Mouse (Mus musculus): ENCODE measurements around the gene Hmga1b. TPM values are rescaled to one million over a fixed set of nuclear protein-coding genes. Genes with fewer than 3 reads are reported as not detected.
"Not testable (repeated sequence)": the region's sequence is repeated elsewhere in the genome, so short reads cannot be mapped to it uniquely, and the experiment has no call there.

The Hmga1b gene
- polyA plus RNA-seq, 1 experiment, result 0.55 TPM

- H3K4me3 ChIP-seq (ENCODE audit: insufficient read depth, low read depth, low read length), result no peak overlapping the region
- DNase-seq, result peak; percentile 41
- peaks cover 1% of the 10 kb centered on the region; the same call in 1 of the 2 replicates for H3K27me3 ChIP-seq (replicated peaks; ENCODE audit: control insufficient read depth, insufficient read depth, low read length)
- H3K27ac ChIP-seq (ENCODE audit: insufficient read depth, low read depth, low read length), result no peak overlapping the region
- TF ChIP-seq CTCF (conservative IDR thresholded peaks at IDR 0.05; ENCODE audit: insufficient read depth, insufficient read length, low read depth, low read length), result no peak
- no peak for TF ChIP-seq POLR2A (IDR thresholded peaks at IDR 0.05; ENCODE audit: low read depth, low read length)
- WGBS, result 52% methylated on average over 9 of the region's 9 CpGs
- H3K4me1 ChIP-seq (ENCODE audit: control insufficient read depth, insufficient read depth, low read length), result no peaks in the 10 kb centered on the region
- no peaks in the 10 kb centered on the region for H3K36me3 ChIP-seq (ENCODE audit: control insufficient read depth, insufficient read depth, low read length)
Measured at GRCm38 (mm10) chr11:120760236-120760635, 2.4 kb upstream of the Hmga1b start.

GRCm38 (mm10) chr11:120761811-120762671, 553 bp upstream of the Hmga1b start:
- 64% methylated on average over 14 of the region's 14 CpGs for WGBS
- no peak overlapping the region for H3K27ac ChIP-seq (ENCODE audit: insufficient read depth, low read depth, low read length)

GRCm38 (mm10) chr11:120763121-120763999, 766 bp downstream of the Hmga1b start:
- not testable (repeated sequence) for H3K27ac ChIP-seq (ENCODE audit: insufficient read depth, low read depth, low read length); H3K4me1 ChIP-seq (ENCODE audit: control insufficient read depth, insufficient read depth, low read length); H3K27me3 ChIP-seq (replicated peaks; ENCODE audit: control insufficient read depth, insufficient read depth, low read length); DNase-seq; H3K36me3 ChIP-seq (ENCODE audit: control insufficient read depth, insufficient read depth, low read length); H3K4me3 ChIP-seq (ENCODE audit: insufficient read depth, low read depth, low read length)
- 47% methylated on average over 5 of the region's 23 CpGs for WGBS

More at GRCm38 (mm10) chr11:120761811-120762671, 553 bp upstream of the Hmga1b start:
- H3K4me3 ChIP-seq (ENCODE audit: insufficient read depth, low read depth, low read length), result no peak overlapping the region
- no peak for DNase-seq
- H3K4me1 ChIP-seq (ENCODE audit: control insufficient read depth, insufficient read depth, low read length), result no peaks in the 10 kb centered on the region
- no peaks in the 10 kb centered on the region for H3K36me3 ChIP-seq (ENCODE audit: control insufficient read depth, insufficient read depth, low read length)
- no peak for TF ChIP-seq POLR2A (IDR thresholded peaks at IDR 0.05; ENCODE audit: low read depth, low read length)
- TF ChIP-seq CTCF (conservative IDR thresholded peaks at IDR 0.05; ENCODE audit: insufficient read depth, insufficient read length, low read depth, low read length), result no peak
- peaks cover 1% of the 10 kb centered on the region; the same call in 1 of the 2 replicates for H3K27me3 ChIP-seq (replicated peaks; ENCODE audit: control insufficient read depth, insufficient read depth, low read length)

GRCm38 (mm10) chr11:120767023-120767422, 4.4 kb downstream of the Hmga1b start:
- not testable (repeated sequence) for H3K27ac ChIP-seq (ENCODE audit: insufficient read depth, low read depth, low read length); H3K4me1 ChIP-seq (ENCODE audit: control insufficient read depth, insufficient read depth, low read length); DNase-seq; H3K4me3 ChIP-seq (ENCODE audit: insufficient read depth, low read depth, low read length); H3K36me3 ChIP-seq (ENCODE audit: control insufficient read depth, insufficient read depth, low read length); H3K27me3 ChIP-seq (replicated peaks; ENCODE audit: control insufficient read depth, insufficient read depth, low read length)
- WGBS, result 77% methylated on average over 5 of the region's 7 CpGs

GRCm38 (mm10) chr11:120768206-120768605, 5.6 kb downstream of the Hmga1b start:
- Histone ChIP-seq H3K4me3 (ENCODE audit: insufficient read depth, low read depth, low read length) (no peak overlapping the region), H3K27ac (ENCODE audit: insufficient read depth, low read depth, low read length) (no peak overlapping the region), H3K27me3 (replicated peaks; ENCODE audit: control insufficient read depth, insufficient read depth, low read length) (no peaks in the 10 kb centered on the region), H3K4me1 (ENCODE audit: control insufficient read depth, insufficient read depth, low read length) (no peaks in the 10 kb centered on the region), H3K36me3 (ENCODE audit: control insufficient read depth, insufficient read depth, low read length) (no peaks in the 10 kb centered on the region)
- DNase-seq, result no peak
- WGBS, result 68% methylated on average over 1 of the region's 1 CpGs
- TF ChIP-seq POLR2A (IDR thresholded peaks at IDR 0.05; ENCODE audit: low read depth, low read length) (no peak), CTCF (conservative IDR thresholded peaks at IDR 0.05; ENCODE audit: insufficient read depth, insufficient read length, low read depth, low read length) (no peak)

- no peaks in the 10 kb centered on the region for H3K4me1 ChIP-seq (ENCODE audit: control insufficient read depth, insufficient read depth, low read length)
- TF ChIP-seq CTCF (conservative IDR thresholded peaks at IDR 0.05; ENCODE audit: insufficient read depth, insufficient read length, low read depth, low read length), result no peak
- TF ChIP-seq POLR2A (IDR thresholded peaks at IDR 0.05; ENCODE audit: low read depth, low read length), result no peak
- no peak for DNase-seq
- 92% methylated on average over 3 of the region's 3 CpGs for WGBS
- no peak overlapping the region for H3K27ac ChIP-seq (ENCODE audit: insufficient read depth, low read depth, low read length)
- H3K36me3 ChIP-seq (ENCODE audit: control insufficient read depth, insufficient read depth, low read length), result no peaks in the 10 kb centered on the region
- no peaks in the 10 kb centered on the region for H3K27me3 ChIP-seq (replicated peaks; ENCODE audit: control insufficient read depth, insufficient read depth, low read length)
- H3K4me3 ChIP-seq (ENCODE audit: insufficient read depth, low read depth, low read length), result no peak overlapping the region
Measured at GRCm38 (mm10) chr11:120772749-120773148, 10.2 kb downstream of the Hmga1b start.
